Mouse (Mus musculus) thymus, adult 2 months (tissue): ENCODE results near the gene Pde6d. TPM values are rescaled to one million over a fixed set of nuclear protein-coding genes. Genes with fewer than 3 reads are reported as not detected.
A peak's percentile ranks its signal among the peaks of the same experiment; 100 is the strongest.

Experiments
- DNase-seq: peaks from one replicate; pipeline ENCODE4 v3.0.0; 2021
- H3K27ac ChIP-seq: fragments of 200-500 bp; 2 replicates; pipeline ENCODE4 v1.5.1; 2012; ENCODE audit warnings: low read length, control low read depth; ENCODE audit not compliant: control insufficient read depth, insufficient read depth
- H3K27me3 ChIP-seq: fragments of 200-500 bp; 2 replicates; pipeline ENCODE4 v1.6.1; 2012; ENCODE audit warnings: mild to moderate bottlenecking, low read length, moderate library complexity, mixed read lengths; ENCODE audit not compliant: control insufficient read depth, insufficient read depth
- H3K36me3 ChIP-seq: fragments of 200-500 bp; 2 replicates; pipeline ENCODE4 v1.6.1; 2012; ENCODE audit warnings: mild to moderate bottlenecking, low read length, moderate library complexity; ENCODE audit not compliant: control insufficient read depth, insufficient read depth
- H3K4me1 ChIP-seq: fragments of 200-500 bp; replicated peaks from 2 replicates; pipeline ENCODE4 v1.6.1; 2012; ENCODE audit warnings: low read length; ENCODE audit not compliant: control insufficient read depth, insufficient read depth
- H3K4me3 ChIP-seq: fragments of 200-500 bp; 2 replicates; pipeline ENCODE4 v1.5.1; 2012; ENCODE audit warnings: mild to moderate bottlenecking, low read length, control low read depth, moderate library complexity; ENCODE audit not compliant: control insufficient read depth, insufficient read depth
- CTCF ChIP-seq: fragments of 200-500 bp; IDR thresholded peaks from 2 replicates; pipeline ENCODE4 v1.5.1; 2012; ENCODE audit warnings: mild to moderate bottlenecking, control low read depth, low read length, moderate library complexity, borderline replicate concordance; ENCODE audit not compliant: control insufficient read depth, poor library complexity, insufficient read depth; ENCODE audit errors: extremely low read depth
- POLR2A ChIP-seq: fragments of 200-500 bp; IDR thresholded peaks from 2 replicates; pipeline ENCODE4 v1.6.1; 2012; ENCODE audit warnings: mild to moderate bottlenecking, low read length, control low read depth, moderate library complexity; ENCODE audit not compliant: control insufficient read depth, poor library complexity, insufficient read depth; ENCODE audit errors: extremely low read depth
- WGBS: fragments of 180-500 bp; shearing (Covaris S2); methylation state at CpG from one replicate; pipeline ENCODE4 v1.1.7; 2018; 5-methylcytosine and 5-hydroxymethylcytosine counted together
- polyA plus RNA-seq: library from polyadenylated mRNA; depleted of rRNA; stranded (reverse); fragments of >200 nt; gene quantifications from 2 replicates; pipeline ENCODE4 v1.2.3, GENCODE M21; 2012

Gene Pde6d
- polyA plus RNA-seq, 1 experiment: 23.4 TPM

DNA sequence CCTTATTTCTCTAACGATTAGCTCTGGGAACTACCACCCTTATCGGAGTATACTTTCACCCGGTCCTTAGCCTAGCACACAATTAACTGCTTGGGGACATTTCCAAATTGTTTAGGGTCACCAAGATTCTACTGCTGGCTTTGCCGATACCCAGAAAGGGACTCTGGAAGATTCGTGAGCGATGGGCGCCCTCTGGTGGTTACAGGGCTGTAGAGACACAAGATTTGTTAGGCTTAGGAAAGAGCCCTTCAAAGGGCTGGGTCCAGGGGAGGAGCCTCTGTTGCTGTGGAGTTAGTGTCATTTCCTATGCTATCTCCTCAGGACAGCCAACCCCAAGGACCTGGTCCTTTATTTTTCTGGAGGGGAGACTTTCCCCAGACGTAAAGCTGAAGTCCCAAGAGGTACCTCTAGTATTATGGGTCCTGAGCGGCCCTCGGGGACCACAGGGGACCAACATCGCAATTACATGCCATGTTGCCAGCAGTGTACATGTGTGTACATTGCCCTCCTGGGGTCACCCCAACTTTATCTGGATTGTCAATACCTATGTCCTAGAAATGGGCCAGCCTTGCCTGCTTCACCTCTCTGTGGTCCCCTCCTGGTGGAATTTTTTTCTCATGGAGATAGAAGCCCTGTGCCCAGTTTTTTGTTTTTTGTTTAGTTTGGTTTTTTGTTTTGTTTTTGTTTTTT lies 49.9 kb downstream of the Pde6d start:
- peaks cover 10% of the 10 kb centered on the region for H3K4me1 ChIP-seq
- H3K36me3 ChIP-seq: peaks cover 18% of the 10 kb centered on the region
- H3K4me3 ChIP-seq: no peak overlapping the region
- TF ChIP-seq CTCF: 0 out of 2 replicates have a peak, but pooled peaks have one; percentile 25
- no peak for TF ChIP-seq POLR2A
- H3K27ac ChIP-seq: no peak overlapping the region
- WGBS: 28% methylated on average over 11 of the region's 11 CpGs
- H3K27me3 ChIP-seq: no peaks in the 10 kb centered on the region
- DNase-seq: peak; percentile 94

- Histone ChIP-seq H3K27ac (no peak overlapping the region; the same call in 1 of the 2 replicates), H3K4me3 (no peak overlapping the region), H3K36me3 (peaks cover 18% of the 10 kb centered on the region), H3K4me1 (peaks cover 10% of the 10 kb centered on the region), H3K27me3 (no peaks in the 10 kb centered on the region)
- no peak for TF ChIP-seq POLR2A
- TF ChIP-seq CTCF: no peak
- WGBS: 41% methylated on average over 13 of the region's 13 CpGs
- DNase-seq: peak; percentile 30
Measured at GRCm38 (mm10) chr1:86531547-86532321, 50.7 kb downstream of the Pde6d start.

DNA sequence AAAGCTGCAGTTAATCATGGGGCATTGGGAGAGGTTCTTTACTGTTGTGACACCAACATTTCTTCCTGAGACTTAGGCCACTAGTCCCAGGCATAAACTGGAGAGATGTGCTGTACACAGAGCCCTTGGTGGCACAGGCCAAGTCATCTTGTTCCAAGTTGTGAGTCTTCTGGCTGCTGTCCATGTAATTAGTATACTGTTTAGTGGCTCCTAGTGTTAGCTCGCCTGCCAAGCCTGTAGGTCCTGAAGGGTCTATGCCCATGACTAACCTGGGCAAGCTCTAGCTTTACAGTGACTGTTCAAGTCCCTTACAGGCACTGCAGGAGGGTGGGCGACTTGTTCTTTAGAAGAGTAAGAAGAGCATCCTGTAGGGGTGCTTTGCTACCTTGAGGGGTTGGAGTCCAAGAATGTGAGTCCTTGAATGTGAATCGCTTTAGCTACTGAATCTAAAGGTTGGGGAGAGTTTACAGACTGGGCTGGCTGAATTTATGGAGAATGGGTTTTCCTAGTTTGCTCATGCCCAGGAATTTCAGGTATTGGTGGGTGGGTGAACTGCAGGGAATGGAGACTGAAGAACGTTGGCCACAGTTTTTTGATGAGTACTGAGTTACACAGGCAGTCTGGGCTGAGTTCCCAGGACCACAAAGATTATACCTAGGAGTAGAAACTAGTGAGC lies 51.4 kb downstream of the Pde6d start:
- 54% methylated on average over 4 of the region's 4 CpGs for WGBS
- TF ChIP-seq CTCF: no peak
- no peak for TF ChIP-seq POLR2A
- H3K27ac ChIP-seq: no peak overlapping the region
- H3K27me3 ChIP-seq: no peaks in the 10 kb centered on the region
- H3K4me1 ChIP-seq: peaks cover 10% of the 10 kb centered on the region
- H3K36me3 ChIP-seq: peaks cover 18% of the 10 kb centered on the region
- DNase-seq: no peak
- no peak overlapping the region for H3K4me3 ChIP-seq

DNA sequence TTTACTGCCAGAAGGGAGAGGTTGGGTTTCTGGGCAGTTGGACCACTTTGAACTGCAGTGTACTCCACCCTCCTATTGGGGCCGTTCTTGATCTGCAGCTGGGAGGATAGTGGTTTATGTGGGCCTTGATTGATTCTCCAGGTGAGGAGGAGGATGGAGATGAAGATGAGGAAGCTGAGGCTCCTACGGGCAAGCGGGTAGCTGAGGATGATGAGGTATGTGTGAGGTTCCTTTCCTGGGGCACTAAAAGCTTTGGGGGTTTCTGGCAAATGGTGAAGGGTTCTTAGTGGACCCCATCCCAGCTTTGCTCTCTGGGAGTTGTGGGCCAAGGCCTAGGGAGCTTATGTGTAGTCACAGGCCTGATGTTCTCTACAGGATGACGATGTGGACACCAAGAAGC lies 52.8 kb downstream of the Pde6d start:
- peaks cover 18% of the 10 kb centered on the region for H3K36me3 ChIP-seq
- WGBS: 9% methylated on average over 4 of the region's 4 CpGs
- TF ChIP-seq POLR2A (no peak), CTCF (no peak)
- peaks cover 14% of the 10 kb centered on the region for H3K4me1 ChIP-seq
- DNase-seq: no peak
- peak overlapping the region; percentile 9; the same call in 1 of the 2 replicates for H3K4me3 ChIP-seq
- no peaks in the 10 kb centered on the region for H3K27me3 ChIP-seq
- peak overlapping the region; percentile 4; the same call in 1 of the 2 replicates for H3K27ac ChIP-seq

DNA sequence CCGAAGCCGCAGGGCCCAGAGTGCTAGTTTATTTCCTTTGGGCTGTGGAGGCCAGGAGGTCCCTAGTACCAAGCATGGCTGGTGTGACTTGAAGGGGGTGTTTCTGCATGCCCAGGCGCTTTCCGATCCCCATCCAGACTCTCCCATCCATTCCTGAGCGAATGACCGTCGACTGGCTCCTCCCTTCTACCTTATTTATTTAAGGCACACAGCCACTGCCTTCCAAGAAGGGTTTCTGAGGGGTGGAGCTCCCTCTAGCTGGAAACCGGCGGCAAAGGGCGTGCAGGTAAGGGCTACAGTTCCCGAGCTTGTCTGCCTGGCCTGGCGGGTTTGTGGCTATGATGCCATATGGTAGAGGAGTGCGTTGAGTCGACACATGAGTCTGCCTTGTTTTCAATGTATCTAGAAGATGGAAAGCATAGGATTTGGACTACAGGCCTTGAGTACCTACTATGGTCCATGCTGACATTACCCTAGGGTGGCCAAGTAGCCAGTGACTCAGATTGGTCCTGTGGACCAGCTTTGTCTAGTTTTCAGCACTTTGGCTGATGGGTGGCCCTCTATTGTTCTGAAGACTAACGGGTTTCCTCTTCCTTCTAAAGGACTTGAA lies 53.8 kb downstream of the Pde6d start:
- DNase-seq: peak; percentile 70
- Histone ChIP-seq H3K36me3 (peaks cover 18% of the 10 kb centered on the region), H3K27me3 (no peaks in the 10 kb centered on the region), H3K4me1 (peaks cover 20% of the 10 kb centered on the region), H3K27ac (peak overlapping the region; percentile 51; the same call in 1 of the 2 replicates), H3K4me3 (peak overlapping the region; percentile 67)
- WGBS: 0% methylated on average over 15 of the region's 15 CpGs
- TF ChIP-seq CTCF (no peak), POLR2A (no peak)

DNA sequence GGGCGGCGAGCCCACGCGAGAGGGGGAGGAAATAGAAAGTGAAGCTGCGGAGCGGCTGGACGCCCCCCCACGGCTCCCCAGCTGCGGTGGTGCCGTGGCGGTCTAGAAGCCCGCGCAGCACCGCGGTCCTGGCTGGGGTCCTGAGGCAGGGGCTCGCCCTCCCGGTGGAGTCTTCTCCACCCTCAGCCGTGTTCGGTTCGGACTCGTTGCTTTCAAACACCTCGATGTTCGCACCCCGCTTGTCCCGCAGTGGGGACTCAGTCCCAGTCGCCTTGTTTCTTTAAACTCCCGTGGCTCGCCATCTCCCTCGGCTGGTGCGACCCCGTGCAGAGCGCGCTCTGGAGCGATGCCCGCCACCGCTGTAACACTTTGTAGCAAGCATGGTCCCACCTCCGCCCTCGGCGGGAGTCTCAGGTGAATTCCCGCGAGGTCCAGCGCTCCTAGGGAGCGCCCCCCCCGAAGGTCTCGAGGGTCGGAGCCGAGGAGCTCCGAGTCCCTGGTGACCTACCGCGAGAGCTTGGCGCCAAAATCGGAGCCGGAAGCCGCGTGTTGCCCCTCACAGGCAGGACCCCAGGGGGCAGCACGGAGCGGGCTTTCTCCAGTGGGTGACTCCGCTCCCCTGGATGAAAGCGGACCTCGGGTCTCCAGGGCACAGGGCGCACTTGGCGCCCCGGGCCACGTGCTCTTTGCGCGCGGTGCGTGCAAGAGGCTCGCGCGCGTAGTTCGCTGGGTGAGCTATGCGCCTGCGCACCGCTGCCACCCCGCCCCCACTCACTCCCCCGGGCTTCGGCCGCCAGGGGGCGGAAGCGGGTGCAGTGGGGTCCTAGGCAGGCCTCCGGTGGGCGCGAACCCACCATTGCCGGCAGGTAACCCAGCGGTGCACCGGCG lies 54.6 kb downstream of the Pde6d start:
- peak; percentile 95 for TF ChIP-seq CTCF
- peak; percentile 38; the same call in 1 of the 2 replicates for TF ChIP-seq POLR2A
- peaks cover 18% of the 10 kb centered on the region for H3K36me3 ChIP-seq
- peak overlapping the region; percentile 67 for H3K4me3 ChIP-seq
- H3K27me3 ChIP-seq: no peaks in the 10 kb centered on the region
- peaks cover 21% of the 10 kb centered on the region for H3K4me1 ChIP-seq
- under 1% methylated on average over 89 of the region's 89 CpGs for WGBS
- H3K27ac ChIP-seq: peak overlapping the region; percentile 57
- peak; percentile 96 for DNase-seq
